Mouse (Mus musculus): ENCODE measurements around the gene Timm22. TPM values are rescaled to one million over a fixed set of nuclear protein-coding genes. Genes with fewer than 3 reads are reported as not detected.

Gene Timm22
- polyA plus RNA-seq, 1 experiment from 2014 or later = 113 TPM

GRCm38 (mm10) chr11:76384307-76384706 is 22.4 kb upstream of the Timm22 start:
- Histone ChIP-seq H3K9me3 (ENCODE audit: control insufficient read depth, low read length) (no peaks in the 10 kb centered on the region), H3K4me3 (ENCODE audit: low read length) (no peak overlapping the region), H3K4me2 (replicated peaks; ENCODE audit: low read depth, low read length) (no peak overlapping the region), H3K9ac (ENCODE audit: low read depth, low read length) (no peak overlapping the region), H3K4me1 (ENCODE audit: control insufficient read depth, insufficient read depth, low read length) (peaks cover 28% of the 10 kb centered on the region), H3K27ac (ENCODE audit: low read depth, low read length) (no peak overlapping the region), H3K36me3 (ENCODE audit: control insufficient read depth, insufficient read depth, low read length) (no peaks in the 10 kb centered on the region), H3K27me3 (ENCODE audit: control insufficient read depth, insufficient read depth, low read length) (no peaks in the 10 kb centered on the region)
- ATAC-seq (ENCODE audit: low FRiP score, low TSS enrichment) = no peak
- WGBS = 93% methylated on average over 5 of the region's 5 CpGs

- 74% methylated on average over 4 of the region's 4 CpGs for WGBS
- Histone ChIP-seq H3K9me3 (ENCODE audit: control insufficient read depth, low read length) (no peaks in the 10 kb centered on the region), H3K4me2 (replicated peaks; ENCODE audit: low read depth, low read length) (no peak overlapping the region), H3K4me1 (ENCODE audit: control insufficient read depth, insufficient read depth, low read length) (peaks cover 23% of the 10 kb centered on the region), H3K4me3 (ENCODE audit: low read length) (no peak overlapping the region), H3K27me3 (ENCODE audit: control insufficient read depth, insufficient read depth, low read length) (no peaks in the 10 kb centered on the region), H3K9ac (ENCODE audit: low read depth, low read length) (no peak overlapping the region), H3K36me3 (ENCODE audit: control insufficient read depth, insufficient read depth, low read length) (no peaks in the 10 kb centered on the region), H3K27ac (ENCODE audit: low read depth, low read length) (no peak overlapping the region)
- no peak for ATAC-seq (ENCODE audit: low FRiP score, low TSS enrichment)
These were observed 21.7 kb upstream of the Timm22 start for GRCm38 (mm10) chr11:76385017-76385416.

- ATAC-seq (ENCODE audit: low FRiP score, low TSS enrichment) = no peak
- H3K27ac ChIP-seq (ENCODE audit: low read depth, low read length) = no peak overlapping the region
These were observed 21.0 kb upstream of the Timm22 start for GRCm38 (mm10) chr11:76385746-76386145.

GRCm38 (mm10) chr11:76387097-76387496 is 19.7 kb upstream of the Timm22 start:
- Histone ChIP-seq H3K27ac (ENCODE audit: low read depth, low read length) (no peak overlapping the region), H3K9me3 (ENCODE audit: control insufficient read depth, low read length) (peaks cover 8% of the 10 kb centered on the region), H3K27me3 (ENCODE audit: control insufficient read depth, insufficient read depth, low read length) (no peaks in the 10 kb centered on the region), H3K4me1 (ENCODE audit: control insufficient read depth, insufficient read depth, low read length) (peaks cover 16% of the 10 kb centered on the region; the same call in 1 of the 2 replicates), H3K4me3 (ENCODE audit: low read length) (no peak overlapping the region), H3K36me3 (ENCODE audit: control insufficient read depth, insufficient read depth, low read length) (no peaks in the 10 kb centered on the region), H3K9ac (ENCODE audit: low read depth, low read length) (no peak overlapping the region), H3K4me2 (replicated peaks; ENCODE audit: low read depth, low read length) (no peak overlapping the region)
- no peak for ATAC-seq (ENCODE audit: low FRiP score, low TSS enrichment)
- WGBS = 100% methylated on average over 1 of the region's 1 CpGs

More at GRCm38 (mm10) chr11:76385746-76386145, 21.0 kb upstream of the Timm22 start:
- Histone ChIP-seq H3K9ac (ENCODE audit: low read depth, low read length) (no peak overlapping the region), H3K4me3 (ENCODE audit: low read length) (no peak overlapping the region), H3K36me3 (ENCODE audit: control insufficient read depth, insufficient read depth, low read length) (no peaks in the 10 kb centered on the region), H3K9me3 (ENCODE audit: control insufficient read depth, low read length) (0 out of 2 replicates have a peak, but pooled peaks cover 1% of the 10 kb centered on the region), H3K27me3 (ENCODE audit: control insufficient read depth, insufficient read depth, low read length) (no peaks in the 10 kb centered on the region), H3K4me1 (ENCODE audit: control insufficient read depth, insufficient read depth, low read length) (peaks cover 16% of the 10 kb centered on the region; the same call in 1 of the 2 replicates), H3K4me2 (replicated peaks; ENCODE audit: low read depth, low read length) (no peak overlapping the region)
- 46% methylated on average over 3 of the region's 3 CpGs for WGBS

GRCm38 (mm10) chr11:76388711-76389110 is 18.0 kb upstream of the Timm22 start:
- 50% methylated on average over 7 of the region's 7 CpGs for WGBS
- Histone ChIP-seq H3K9ac (ENCODE audit: low read depth, low read length) (no peak overlapping the region), H3K9me3 (ENCODE audit: control insufficient read depth, low read length) (peaks cover 10% of the 10 kb centered on the region), H3K4me3 (ENCODE audit: low read length) (no peak overlapping the region), H3K4me2 (replicated peaks; ENCODE audit: low read depth, low read length) (no peak overlapping the region), H3K27me3 (ENCODE audit: control insufficient read depth, insufficient read depth, low read length) (no peaks in the 10 kb centered on the region), H3K36me3 (ENCODE audit: control insufficient read depth, insufficient read depth, low read length) (no peaks in the 10 kb centered on the region), H3K27ac (ENCODE audit: low read depth, low read length) (no peak overlapping the region), H3K4me1 (ENCODE audit: control insufficient read depth, insufficient read depth, low read length) (0 out of 2 replicates have a peak, but pooled peaks cover 9% of the 10 kb centered on the region)
- no peak for ATAC-seq (ENCODE audit: low FRiP score, low TSS enrichment)

GRCm38 (mm10) chr11:76392532-76392931 is 14.2 kb upstream of the Timm22 start:
- no peak for ATAC-seq (ENCODE audit: low FRiP score, low TSS enrichment)
- 82% methylated on average over 7 of the region's 7 CpGs for WGBS
- Histone ChIP-seq H3K9ac (ENCODE audit: low read depth, low read length) (no peak overlapping the region), H3K4me3 (ENCODE audit: low read length) (no peak overlapping the region), H3K36me3 (ENCODE audit: control insufficient read depth, insufficient read depth, low read length) (no peaks in the 10 kb centered on the region), H3K4me2 (replicated peaks; ENCODE audit: low read depth, low read length) (no peak overlapping the region), H3K9me3 (ENCODE audit: control insufficient read depth, low read length) (peaks cover 10% of the 10 kb centered on the region), H3K27ac (ENCODE audit: low read depth, low read length) (no peak overlapping the region), H3K27me3 (ENCODE audit: control insufficient read depth, insufficient read depth, low read length) (no peaks in the 10 kb centered on the region), H3K4me1 (ENCODE audit: control insufficient read depth, insufficient read depth, low read length) (0 out of 2 replicates have a peak, but pooled peaks cover 3% of the 10 kb centered on the region)

- Histone ChIP-seq H3K4me3 (ENCODE audit: low read length) (no peak overlapping the region), H3K27me3 (ENCODE audit: control insufficient read depth, insufficient read depth, low read length) (no peaks in the 10 kb centered on the region), H3K27ac (ENCODE audit: low read depth, low read length) (no peak overlapping the region), H3K4me1 (ENCODE audit: control insufficient read depth, insufficient read depth, low read length) (0 out of 2 replicates have a peak, but pooled peaks cover 3% of the 10 kb centered on the region), H3K9ac (ENCODE audit: low read depth, low read length) (no peak overlapping the region), H3K9me3 (ENCODE audit: control insufficient read depth, low read length) (peaks cover 10% of the 10 kb centered on the region), H3K36me3 (ENCODE audit: control insufficient read depth, insufficient read depth, low read length) (no peaks in the 10 kb centered on the region), H3K4me2 (replicated peaks; ENCODE audit: low read depth, low read length) (no peak overlapping the region)
- no peak for ATAC-seq (ENCODE audit: low FRiP score, low TSS enrichment)
- whole genome bisulfite sequencing = 86% methylated on average over 11 of the region's 11 CpGs
These were observed 13.8 kb upstream of the Timm22 start for GRCm38 (mm10) chr11:76392996-76393395.

- peak overlapping the region; percentile 85 for H3K4me3 ChIP-seq (ENCODE audit: low read length)
- whole genome bisulfite sequencing = 1% methylated on average over 26 of the region's 26 CpGs
- H3K27me3 ChIP-seq (ENCODE audit: control insufficient read depth, insufficient read depth, low read length) = no peaks in the 10 kb centered on the region
- H3K27ac ChIP-seq (ENCODE audit: low read depth, low read length) = peak overlapping the region; percentile 84
- H3K4me1 ChIP-seq (ENCODE audit: control insufficient read depth, insufficient read depth, low read length) = peaks cover 6% of the 10 kb centered on the region; the same call in 1 of the 2 replicates
- ATAC-seq (ENCODE audit: low FRiP score, low TSS enrichment) = peak; percentile 20; the same call in 1 of the 2 replicates
- peak overlapping the region; percentile 76 for H3K9ac ChIP-seq (ENCODE audit: low read depth, low read length)
- no peaks in the 10 kb centered on the region for H3K36me3 ChIP-seq (ENCODE audit: control insufficient read depth, insufficient read depth, low read length)
- peak overlapping the region; percentile 91 for H3K4me2 ChIP-seq (replicated peaks; ENCODE audit: low read depth, low read length)
- H3K9me3 ChIP-seq (ENCODE audit: control insufficient read depth, low read length) = no peaks in the 10 kb centered on the region
These were observed 9.0 kb upstream of the Timm22 start for GRCm38 (mm10) chr11:76397650-76398311.

GRCm38 (mm10) chr11:76398312-76398797 is 8.4 kb upstream of the Timm22 start:
- peak overlapping the region; percentile 76 for H3K9ac ChIP-seq (ENCODE audit: low read depth, low read length)
- peak overlapping the region; percentile 85 for H3K4me3 ChIP-seq (ENCODE audit: low read length)
- peak; percentile 73 for ATAC-seq (ENCODE audit: low FRiP score, low TSS enrichment)
- H3K27me3 ChIP-seq (ENCODE audit: control insufficient read depth, insufficient read depth, low read length) = no peaks in the 10 kb centered on the region
- WGBS = 2% methylated on average over 31 of the region's 33 CpGs
- peaks cover 6% of the 10 kb centered on the region; the same call in 1 of the 2 replicates for H3K4me1 ChIP-seq (ENCODE audit: control insufficient read depth, insufficient read depth, low read length)
- H3K36me3 ChIP-seq (ENCODE audit: control insufficient read depth, insufficient read depth, low read length) = no peaks in the 10 kb centered on the region
- H3K4me2 ChIP-seq (replicated peaks; ENCODE audit: low read depth, low read length) = peak overlapping the region; percentile 91
- H3K27ac ChIP-seq (ENCODE audit: low read depth, low read length) = peak overlapping the region; percentile 84
- no peaks in the 10 kb centered on the region for H3K9me3 ChIP-seq (ENCODE audit: control insufficient read depth, low read length)

All from kidney, embryonic 14.5 days (tissue).